Mouse (Mus musculus) neural tube, embryonic 13.5 days (tissue): ENCODE measurements around the gene Ddx19b. TPM values are rescaled to one million over a fixed set of nuclear protein-coding genes. Genes with fewer than 3 reads are reported as not detected.

Source experiments
- ATAC-seq: fragments of 200-750 bp; cut with Nextera tagmentation; 2 replicates; pipeline ENCODE4 v1.8.0; 2017; ENCODE audit warnings: low read depth, mild to moderate bottlenecking, moderate TSS enrichment, moderate library complexity
- H3K27ac ChIP-seq: fragments of 300-500 bp; sonication (generic); replicated peaks from 2 replicates; pipeline ENCODE4 v1.5.1; 2015; ENCODE audit warnings: moderate library complexity, mild to moderate bottlenecking, inconsistent platforms
- H3K27me3 ChIP-seq: fragments of 300-500 bp; sonication (generic); 2 replicates; pipeline ENCODE4 v1.6.1; 2015; ENCODE audit warnings: mild to moderate bottlenecking, inconsistent platforms
- H3K36me3 ChIP-seq: fragments of 300-500 bp; sonication (generic); 2 replicates; pipeline ENCODE4 v1.6.1; 2015; ENCODE audit warnings: mild to moderate bottlenecking, inconsistent platforms
- H3K4me1 ChIP-seq: fragments of 300-500 bp; sonication (generic); replicated peaks from 2 replicates; pipeline ENCODE4 v1.6.1; 2015; ENCODE audit warnings: inconsistent platforms
- H3K4me2 ChIP-seq: fragments of 300-500 bp; sonication (generic); 2 replicates; pipeline ENCODE4 v1.6.1; 2015; ENCODE audit warnings: inconsistent platforms, mild to moderate bottlenecking, moderate library complexity
- H3K4me3 ChIP-seq: fragments of 300-500 bp; sonication (generic); 2 replicates; pipeline ENCODE4 v1.5.1; 2015; ENCODE audit warnings: mild to moderate bottlenecking, inconsistent platforms
- H3K9ac ChIP-seq: fragments of 300-500 bp; sonication (generic); 2 replicates; pipeline ENCODE4 v1.6.1; 2015; ENCODE audit warnings: moderate library complexity, mild to moderate bottlenecking, inconsistent platforms
- H3K9me3 ChIP-seq: fragments of 300-500 bp; sonication (generic); 2 replicates; pipeline ENCODE4 v1.6.1; 2016; ENCODE audit warnings: inconsistent platforms
- WGBS: fragments of 180-500 bp; shearing (Covaris S2); methylation state at CpG from one replicate; pipeline ENCODE4 v1.1.7; 2015; 5-methylcytosine and 5-hydroxymethylcytosine counted together
- polyA plus RNA-seq: library from polyadenylated mRNA; unstranded; fragments of >200 nt; fragmentation: Nextera tagmentation; extraction: Ambion mirVana; gene quantifications from 2 replicates; pipeline ENCODE4 v1.2.1, GENCODE M21; 2015

Ddx19b gene
- polyA plus RNA-seq, 1 experiment from 2014 or later, result 6.5 TPM

DNA sequence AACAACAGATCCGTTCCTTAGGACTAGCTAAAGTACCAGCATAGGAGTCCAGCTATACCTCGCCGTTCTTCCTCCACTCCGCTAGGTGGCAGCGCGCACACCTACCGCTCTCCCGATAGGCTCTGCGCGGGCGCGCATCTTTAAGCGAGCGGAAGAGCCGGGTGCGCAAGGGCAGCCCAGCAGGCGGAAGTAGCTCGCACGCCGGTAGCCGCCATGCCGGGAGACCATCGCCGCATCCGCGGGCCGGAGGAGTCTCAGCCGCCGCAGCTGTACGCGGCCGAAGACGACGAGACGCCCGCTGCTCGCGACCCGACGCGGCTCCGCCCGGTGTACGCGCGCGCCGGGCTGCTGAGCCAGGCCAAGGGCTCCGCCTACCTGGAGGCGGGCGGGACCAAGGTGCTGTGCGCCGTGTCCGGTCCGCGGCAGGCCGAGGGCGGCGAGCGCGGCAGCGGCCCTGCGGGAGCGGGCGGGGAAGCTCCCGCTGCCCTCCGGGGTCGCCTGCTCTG lies 24.7 kb upstream of the Ddx19b start, which contains the start of gene Exosc6:
Gene Exosc6, plus strand, starts transcription at position 182 of the 506 bp plus-strand sequence.
- Histone ChIP-seq H3K27me3 (no peaks in the 10 kb centered on the region), H3K4me3 (peak within 1 kb of the TSS; percentile 97), H3K27ac (peak within 1 kb of the TSS; percentile 83), H3K9ac (peak within 1 kb of the TSS; percentile 92), H3K4me2 (peak within 1 kb of the TSS; percentile 99), H3K9me3 (no peaks in the 10 kb centered on the region), H3K36me3 (peaks cover 53% of the 10 kb centered on the region), H3K4me1 (peaks cover 22% of the 10 kb centered on the region)
- ATAC-seq, result peak; percentile 95
- under 1% methylated on average over 59 of the region's 68 CpGs for WGBS

DNA sequence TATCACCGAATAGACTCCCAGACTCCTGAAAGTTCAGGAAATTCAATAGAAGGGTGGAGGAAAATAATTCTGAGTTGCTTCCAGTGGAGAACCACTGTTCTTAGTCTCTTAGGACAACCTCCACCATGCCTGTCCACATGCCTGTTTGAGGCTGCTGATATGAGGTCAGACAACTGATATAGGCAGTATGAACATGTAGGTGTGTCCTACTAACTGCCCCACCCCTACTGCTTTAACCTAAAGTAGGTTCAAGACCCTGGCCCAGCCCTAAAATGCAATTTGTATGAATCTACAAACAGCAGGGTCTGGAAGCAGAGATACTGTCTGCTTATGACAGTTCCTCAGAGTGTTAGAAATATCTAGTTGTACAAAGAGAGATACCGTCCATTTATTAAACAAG lies 24.1 kb upstream of the Ddx19b start:
- 0 out of 2 replicates have a peak, but pooled peaks have one; percentile 29 for ATAC-seq
- no peaks in the 10 kb centered on the region for H3K9me3 ChIP-seq
- no peak overlapping the region for H3K9ac ChIP-seq
- H3K27me3 ChIP-seq, result no peaks in the 10 kb centered on the region
- H3K4me1 ChIP-seq, result peaks cover 17% of the 10 kb centered on the region
- H3K4me2 ChIP-seq, result no peak overlapping the region
- no peak overlapping the region for H3K27ac ChIP-seq
- peaks cover 59% of the 10 kb centered on the region for H3K36me3 ChIP-seq
- H3K4me3 ChIP-seq, result no peak overlapping the region
- 64% methylated on average over 2 of the region's 2 CpGs for WGBS

DNA sequence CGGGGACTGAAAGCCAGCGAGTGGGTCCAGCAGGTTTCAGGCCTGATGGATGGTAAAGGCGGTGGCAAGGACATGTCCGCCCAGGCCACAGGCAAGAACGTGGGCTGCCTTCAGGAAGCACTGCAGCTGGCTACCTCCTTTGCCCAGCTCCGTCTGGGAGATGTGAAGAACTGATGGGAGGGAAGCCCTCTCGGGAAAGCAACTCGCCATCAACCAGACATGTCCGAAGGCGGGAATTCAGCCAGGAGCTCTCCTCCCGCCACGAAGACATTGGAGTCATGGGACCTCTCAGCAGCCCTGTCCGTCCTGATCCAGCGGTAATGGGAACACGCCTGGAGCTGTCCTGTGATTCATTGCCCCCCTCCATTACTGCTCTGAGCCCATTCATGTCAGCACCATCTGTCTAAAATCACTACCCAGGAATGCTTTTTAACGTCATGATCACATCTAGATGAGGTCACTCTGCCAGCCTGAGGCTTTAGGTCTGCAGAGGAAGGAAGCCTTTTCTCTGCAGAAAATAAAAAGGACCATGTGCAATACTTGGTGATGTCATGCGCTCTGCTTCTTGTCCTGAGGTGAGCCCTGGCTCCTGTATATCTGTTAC lies 23.6 kb upstream of the Ddx19b start:
- H3K9me3 ChIP-seq, result no peaks in the 10 kb centered on the region
- peaks cover 64% of the 10 kb centered on the region for H3K36me3 ChIP-seq
- ATAC-seq, result no peak

DNA sequence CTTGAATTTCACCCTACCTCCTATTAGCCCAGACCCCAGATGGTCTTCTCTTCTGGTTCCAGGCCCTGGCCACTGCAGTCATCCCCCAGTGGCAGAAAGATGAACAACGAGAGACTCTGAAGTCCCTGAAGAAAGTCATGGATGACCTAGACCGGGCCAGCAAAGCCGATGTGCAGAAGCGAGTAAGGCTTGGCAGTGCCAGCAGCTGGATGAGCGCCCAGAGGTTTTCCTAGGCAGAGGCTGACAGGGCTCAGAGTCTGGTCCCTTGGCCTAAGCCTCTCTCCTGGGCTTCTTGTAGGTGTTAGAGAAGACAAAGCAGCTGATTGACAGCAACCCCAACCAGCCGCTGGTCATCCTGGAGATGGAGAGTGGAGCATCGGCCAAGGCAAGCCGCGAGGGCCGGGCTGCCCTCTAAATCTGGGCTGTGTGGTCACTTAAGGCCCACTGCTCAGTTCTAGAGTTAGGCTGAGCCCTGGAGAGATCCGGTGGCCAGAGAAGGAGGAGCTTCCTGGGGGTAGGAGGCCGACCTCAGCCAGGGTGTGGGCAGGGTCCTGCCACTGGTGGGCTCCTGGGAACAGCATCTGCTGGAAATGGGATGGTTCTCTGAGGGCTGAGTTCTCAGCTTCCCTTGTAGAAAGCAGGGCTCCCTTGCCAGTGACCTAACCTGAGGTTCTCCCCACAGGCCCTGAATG lies 22.4 kb upstream of the Ddx19b start:
- Histone ChIP-seq H3K4me3 (no peak overlapping the region), H3K27ac (no peak overlapping the region), H3K9ac (no peak overlapping the region), H3K4me1 (peaks cover 16% of the 10 kb centered on the region), H3K9me3 (no peaks in the 10 kb centered on the region), H3K36me3 (peaks cover 75% of the 10 kb centered on the region), H3K4me2 (no peak overlapping the region), H3K27me3 (no peaks in the 10 kb centered on the region)
- WGBS, result 96% methylated on average over 12 of the region's 12 CpGs
- ATAC-seq, result no peak

More for the DNA sequence above, 23.6 kb upstream of the Ddx19b start:
- Histone ChIP-seq H3K27ac (no peak overlapping the region), H3K4me1 (peaks cover 16% of the 10 kb centered on the region), H3K27me3 (no peaks in the 10 kb centered on the region), H3K9ac (no peak overlapping the region), H3K4me2 (no peak overlapping the region), H3K4me3 (no peak overlapping the region)
- 86% methylated on average over 17 of the region's 17 CpGs for WGBS

DNA sequence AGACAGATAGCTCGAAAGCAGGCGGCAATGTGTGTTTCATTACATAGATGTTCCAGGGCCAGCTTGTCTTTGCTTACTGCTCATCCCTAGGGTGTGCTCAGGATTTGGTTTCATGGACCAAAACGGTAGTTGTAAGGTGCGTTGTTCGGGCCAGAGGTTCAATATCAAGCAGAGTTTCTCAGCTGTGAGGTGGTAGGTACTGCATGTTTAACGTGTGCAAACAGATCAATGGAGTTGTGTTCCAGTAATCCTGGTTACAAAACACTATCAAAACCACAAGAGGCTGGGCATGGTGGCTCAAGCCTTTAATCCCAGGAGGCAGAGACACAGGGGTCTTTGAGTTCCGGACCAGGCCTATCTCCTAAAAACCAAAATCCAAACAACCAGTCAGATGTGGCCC lies 17.6 kb upstream of the Ddx19b start:
- no peak for ATAC-seq
- 96% methylated on average over 7 of the region's 7 CpGs for WGBS
- Histone ChIP-seq H3K27ac (no peak overlapping the region), H3K9me3 (no peaks in the 10 kb centered on the region), H3K4me3 (no peak overlapping the region), H3K27me3 (no peaks in the 10 kb centered on the region), H3K36me3 (peaks cover 99% of the 10 kb centered on the region), H3K4me1 (no peaks in the 10 kb centered on the region), H3K4me2 (no peak overlapping the region), H3K9ac (no peak overlapping the region)

DNA sequence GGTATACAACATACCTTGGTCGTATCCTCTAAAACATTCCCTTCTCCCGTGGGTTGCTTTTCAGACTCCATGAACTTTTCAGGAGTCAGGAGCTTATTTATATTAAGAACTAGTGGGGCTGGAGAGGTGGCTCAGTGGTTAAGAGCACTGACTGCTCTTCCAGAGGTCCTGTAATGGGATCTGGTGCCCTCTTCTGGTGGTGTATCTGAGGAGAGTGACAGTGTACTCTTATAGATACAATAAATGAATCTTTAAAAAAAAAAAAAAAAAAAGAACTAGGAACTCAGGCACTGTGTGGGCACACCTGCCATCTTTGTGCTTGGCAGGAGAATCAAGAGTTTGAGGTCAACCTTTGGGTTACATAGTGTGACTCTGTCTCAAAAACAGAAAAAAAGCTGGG lies 17.1 kb upstream of the Ddx19b start:
- H3K4me3 ChIP-seq, result no peak overlapping the region
- H3K9ac ChIP-seq, result no peak overlapping the region
- H3K9me3 ChIP-seq, result no peaks in the 10 kb centered on the region
- H3K4me2 ChIP-seq, result no peak overlapping the region
- no peak for ATAC-seq
- no peaks in the 10 kb centered on the region for H3K27me3 ChIP-seq
- H3K36me3 ChIP-seq, result peaks cover 99% of the 10 kb centered on the region
- H3K27ac ChIP-seq, result no peak overlapping the region
- H3K4me1 ChIP-seq, result no peaks in the 10 kb centered on the region
- WGBS, result 94% methylated on average over 2 of the region's 2 CpGs

DNA sequence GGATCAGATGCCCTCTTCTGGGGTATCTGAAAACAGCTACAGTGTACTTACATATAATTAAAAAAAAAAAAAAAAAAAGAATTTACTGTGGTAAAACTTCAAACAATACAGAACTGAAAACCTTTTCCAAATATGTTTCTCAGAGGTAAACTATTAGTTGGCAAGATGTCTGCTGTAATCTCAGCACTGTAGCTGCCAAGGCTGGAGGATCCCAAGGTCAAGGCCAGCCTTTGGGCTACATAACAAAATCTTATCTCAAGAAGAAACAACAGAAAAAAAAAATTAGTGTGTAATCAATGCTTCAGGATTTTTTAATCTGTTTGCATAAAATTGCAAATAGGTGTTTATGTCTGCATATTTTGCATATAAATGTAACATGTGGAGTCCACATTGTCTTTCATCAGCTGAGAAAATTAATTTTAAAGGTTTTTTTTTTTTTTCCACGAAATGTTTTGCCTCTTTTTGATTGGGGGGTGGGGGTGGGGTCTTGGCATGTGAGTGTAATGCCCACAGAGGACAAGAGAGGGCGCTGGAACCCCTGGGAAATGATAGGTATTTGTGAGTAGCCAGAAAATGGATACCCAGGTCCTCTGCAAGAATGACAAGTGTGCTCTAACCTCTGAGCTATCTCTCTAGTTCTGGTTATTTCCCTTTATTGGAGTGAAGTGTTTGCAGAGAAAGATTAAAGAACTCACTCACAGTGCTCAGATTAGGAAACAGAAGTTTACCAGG lies 12.6 kb upstream of the Ddx19b start:
- H3K9me3 ChIP-seq, result no peaks in the 10 kb centered on the region
- no peak overlapping the region for H3K4me3 ChIP-seq
- H3K9ac ChIP-seq, result no peak overlapping the region
- H3K4me1 ChIP-seq, result no peaks in the 10 kb centered on the region
- no peak overlapping the region for H3K4me2 ChIP-seq
- H3K36me3 ChIP-seq, result peaks cover 98% of the 10 kb centered on the region
- no peaks in the 10 kb centered on the region for H3K27me3 ChIP-seq
- no peak for ATAC-seq
- H3K27ac ChIP-seq, result no peak overlapping the region
- 53% methylated on average over 2 of the region's 2 CpGs for whole genome bisulfite sequencing

DNA sequence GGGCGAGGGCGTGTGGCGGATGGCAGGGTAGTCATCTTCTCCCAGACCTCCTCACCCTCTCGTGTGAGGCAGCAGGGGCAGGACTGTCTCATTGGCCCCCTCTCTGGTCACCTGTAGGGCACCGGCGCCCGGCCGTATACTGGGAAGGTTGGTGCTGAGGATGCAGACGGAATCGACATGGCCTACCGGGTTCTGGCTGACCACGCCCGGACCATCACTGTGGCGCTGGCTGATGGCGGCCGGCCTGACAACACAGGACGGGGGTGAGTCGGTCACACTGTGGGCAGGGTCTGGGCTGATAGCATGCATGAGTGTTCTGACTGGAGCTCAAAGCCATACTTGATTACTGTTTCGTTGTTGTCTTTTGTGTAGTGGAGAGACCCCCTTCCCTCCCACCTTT lies 11.0 kb upstream of the Ddx19b start:
- no peak for ATAC-seq
- 97% methylated on average over 19 of the region's 19 CpGs for WGBS
- no peak overlapping the region for H3K27ac ChIP-seq

DNA sequence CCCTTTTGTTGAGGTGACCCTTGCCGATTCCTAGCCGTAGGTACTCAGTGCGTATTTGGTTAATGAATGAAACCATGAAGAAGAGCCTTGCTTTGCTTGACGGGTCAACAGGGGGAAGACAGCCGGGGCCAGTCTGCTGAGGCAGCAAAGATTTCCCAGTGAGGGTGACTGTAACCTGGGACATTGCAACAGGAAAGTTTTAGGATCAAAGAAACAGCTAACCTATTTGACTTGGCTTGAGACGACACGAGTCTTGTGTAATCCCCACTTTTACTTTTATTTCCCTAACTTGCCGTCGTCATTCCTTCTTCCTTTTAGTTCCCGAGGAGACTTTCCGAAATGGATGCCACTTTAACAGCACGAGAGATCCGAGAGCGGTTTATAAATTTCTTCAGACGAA lies 5.0 kb upstream of the Ddx19b start:
- 95% methylated on average over 15 of the region's 15 CpGs for WGBS
- Histone ChIP-seq H3K4me3 (no peak overlapping the region), H3K27me3 (peaks cover 4% of the 10 kb centered on the region; the same call in 1 of the 2 replicates), H3K4me1 (peaks cover 27% of the 10 kb centered on the region), H3K4me2 (no peak overlapping the region), H3K27ac (no peak overlapping the region), H3K9me3 (no peaks in the 10 kb centered on the region), H3K9ac (no peak overlapping the region), H3K36me3 (peaks cover 51% of the 10 kb centered on the region)
- no peak for ATAC-seq

More for the DNA sequence above, 11.0 kb upstream of the Ddx19b start:
- H3K4me3 ChIP-seq, result no peak overlapping the region
- no peaks in the 10 kb centered on the region for H3K4me1 ChIP-seq
- H3K27me3 ChIP-seq, result no peaks in the 10 kb centered on the region
- no peak overlapping the region for H3K4me2 ChIP-seq
- peaks cover 98% of the 10 kb centered on the region for H3K36me3 ChIP-seq
- no peak overlapping the region for H3K9ac ChIP-seq
- H3K9me3 ChIP-seq, result no peaks in the 10 kb centered on the region

DNA sequence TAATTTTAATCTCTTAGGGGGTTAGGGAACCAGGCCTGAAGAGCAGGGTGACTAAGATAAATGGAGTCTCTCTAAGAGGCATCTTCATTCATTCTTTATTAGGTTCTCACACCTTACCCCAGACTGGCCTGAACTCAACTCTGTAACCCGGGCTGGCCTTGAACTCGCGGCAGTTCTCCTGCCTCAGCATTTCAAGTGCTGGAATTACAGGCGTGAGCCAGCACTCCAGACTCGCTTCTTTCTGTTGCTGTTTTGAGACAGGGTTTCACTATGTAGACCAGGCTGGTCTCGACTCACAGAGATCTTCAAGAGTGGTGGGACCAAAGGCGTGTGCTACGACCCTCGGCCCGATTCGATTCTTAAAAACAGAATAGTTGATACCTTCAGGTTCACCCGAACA lies 2.7 kb upstream of the Ddx19b start:
- Histone ChIP-seq H3K27ac (peak overlapping the region; percentile 87), H3K4me1 (peaks cover 27% of the 10 kb centered on the region), H3K4me2 (peak overlapping the region; percentile 82), H3K9ac (peak overlapping the region; percentile 85), H3K36me3 (peaks cover 29% of the 10 kb centered on the region), H3K9me3 (no peaks in the 10 kb centered on the region), H3K4me3 (peak overlapping the region; percentile 69), H3K27me3 (peaks cover 14% of the 10 kb centered on the region)
- ATAC-seq, result no peak; the same call in none of the 2 replicates
- WGBS, result 19% methylated on average over 12 of the region's 12 CpGs

DNA sequence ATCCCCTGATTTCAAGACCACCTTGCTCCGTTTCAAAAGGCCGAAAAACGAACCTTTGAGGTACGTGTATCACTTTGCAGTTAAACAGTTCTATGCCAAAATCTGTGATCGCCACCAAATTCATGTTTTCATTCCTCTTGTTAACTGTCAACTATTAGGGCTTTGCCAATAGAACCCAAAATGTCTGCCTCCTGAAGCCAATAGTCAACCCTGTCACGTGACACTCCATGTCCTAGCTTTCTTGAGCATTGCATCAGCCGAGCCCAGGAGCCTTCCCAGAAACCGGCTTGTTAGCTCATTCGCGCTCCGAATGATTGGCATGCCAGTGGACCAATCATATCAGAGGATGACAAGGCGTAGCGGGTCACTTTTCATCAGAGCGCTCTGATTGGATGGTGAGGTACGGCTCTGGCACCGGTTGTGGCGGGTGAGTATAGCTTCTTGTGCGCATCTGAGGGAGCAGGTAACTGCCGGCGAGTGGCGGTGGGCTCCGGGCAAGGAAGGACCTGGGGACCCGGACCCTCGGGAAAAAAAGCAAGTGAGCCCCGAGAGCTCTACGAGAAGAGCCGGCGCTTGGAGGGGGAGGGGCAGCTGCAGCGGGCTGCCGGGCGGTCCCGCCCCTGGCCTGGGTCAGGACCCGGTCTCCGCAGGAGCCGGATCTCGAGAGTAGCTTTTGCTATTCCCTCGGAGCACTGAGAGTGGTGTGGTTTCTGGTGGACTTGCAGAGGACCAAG lies 2.1 kb upstream of the Ddx19b start:
- peaks cover 16% of the 10 kb centered on the region for H3K27me3 ChIP-seq
- no peaks in the 10 kb centered on the region for H3K9me3 ChIP-seq
- H3K27ac ChIP-seq, result peak overlapping the region; percentile 87
- H3K9ac ChIP-seq, result peak overlapping the region; percentile 85
- peaks cover 27% of the 10 kb centered on the region for H3K4me1 ChIP-seq
- H3K4me2 ChIP-seq, result peak overlapping the region; percentile 82
- H3K36me3 ChIP-seq, result peaks cover 23% of the 10 kb centered on the region
- WGBS, result 5% methylated on average over 37 of the region's 37 CpGs
- ATAC-seq, result peak; percentile 99
- peak overlapping the region; percentile 69 for H3K4me3 ChIP-seq
